Mouse (Mus musculus): ENCODE results near the gene Trmt44. TPM values are rescaled to one million over a fixed set of nuclear protein-coding genes. Genes with fewer than 3 reads are reported as not detected.
"Not testable (repeated sequence)": the region's sequence is repeated elsewhere in the genome, so short reads cannot be mapped to it uniquely, and the experiment has no call there.

The Trmt44 gene
- polyA plus RNA-seq, 1 experiment from 2014 or later: 9.8 TPM

DNA sequence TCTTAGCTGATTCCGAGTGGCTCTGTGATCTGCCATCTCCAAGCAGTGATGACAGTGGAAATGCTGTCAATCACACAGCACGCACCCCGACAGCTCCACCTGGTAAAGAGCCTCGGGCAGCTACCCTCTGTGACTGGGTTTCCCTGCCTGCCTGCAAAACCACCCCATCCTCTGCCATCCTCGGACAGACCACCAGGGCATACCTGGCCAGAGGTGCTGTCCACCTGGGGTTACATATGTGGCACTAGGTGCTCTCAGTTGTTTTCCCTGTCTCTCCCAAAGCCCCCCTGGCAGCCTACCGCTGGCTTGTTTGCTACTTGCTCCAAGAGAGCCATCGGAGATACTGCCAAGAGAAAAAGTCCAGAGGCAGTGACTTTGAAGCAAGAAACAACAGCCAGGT, 31.9 kb upstream of the Trmt44 start:
- no peak overlapping the region for H3K4me2 ChIP-seq
- H3K4me3 ChIP-seq (replicated peaks): no peak overlapping the region
- 83% methylated on average over 7 of the region's 7 CpGs for WGBS
- H3K36me3 ChIP-seq (replicated peaks): peaks cover 17% of the 10 kb centered on the region
- H3K4me1 ChIP-seq: peaks cover 19% of the 10 kb centered on the region
- ATAC-seq (ENCODE audit: low FRiP score): no peak
- no peak overlapping the region for H3K9ac ChIP-seq
- H3K27ac ChIP-seq: no peak overlapping the region
- H3K9me3 ChIP-seq: no peaks in the 10 kb centered on the region
- H3K27me3 ChIP-seq: no peaks in the 10 kb centered on the region

DNA sequence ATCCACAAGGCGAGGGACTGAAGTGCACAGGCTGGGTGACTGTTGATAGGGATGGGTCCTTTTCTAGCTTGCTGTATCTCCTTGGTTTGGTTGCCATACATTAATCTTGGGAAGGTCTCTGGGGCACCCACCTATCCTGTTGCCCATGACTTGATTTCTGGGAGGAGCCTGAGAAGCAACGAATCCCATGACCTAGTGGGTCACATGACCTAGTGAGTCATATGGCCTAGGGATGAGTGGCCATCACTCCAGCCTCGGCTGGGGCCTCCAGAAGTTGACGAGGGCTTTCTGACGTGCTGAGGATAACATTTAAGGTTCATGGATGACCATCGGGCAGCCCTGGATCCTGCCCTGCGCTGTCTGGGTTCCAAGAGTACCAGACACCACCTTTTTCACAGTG, 30.5 kb upstream of the Trmt44 start:
- ATAC-seq (ENCODE audit: low FRiP score): no peak

DNA sequence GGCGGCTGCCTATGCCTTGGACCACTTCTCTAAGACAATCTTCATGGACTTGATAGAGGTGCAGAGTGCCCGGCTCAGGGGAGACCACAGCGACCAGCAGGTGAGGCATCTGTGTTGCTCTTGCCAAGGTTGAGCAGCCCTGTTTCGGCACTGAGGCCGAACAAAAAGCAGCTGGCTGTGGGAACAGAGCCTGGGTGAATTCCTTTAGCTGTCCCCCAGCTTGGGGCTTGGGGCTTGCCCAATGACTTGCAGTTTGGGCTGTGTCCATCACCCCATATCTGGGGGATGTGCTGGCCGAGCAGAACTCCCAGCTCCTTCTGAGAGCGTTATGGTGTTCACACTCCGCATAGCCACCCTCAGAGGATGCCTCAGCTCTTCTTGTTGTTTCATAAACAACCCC, 26.7 kb upstream of the Trmt44 start:
- WGBS: 89% methylated on average over 8 of the region's 8 CpGs
- H3K9me3 ChIP-seq: no peaks in the 10 kb centered on the region

More for the DNA sequence above, 30.5 kb upstream of the Trmt44 start:
- no peak overlapping the region for H3K4me3 ChIP-seq (replicated peaks)
- H3K4me2 ChIP-seq: no peak overlapping the region
- H3K9me3 ChIP-seq: no peaks in the 10 kb centered on the region
- H3K4me1 ChIP-seq: peaks cover 19% of the 10 kb centered on the region
- H3K36me3 ChIP-seq (replicated peaks): peaks cover 29% of the 10 kb centered on the region
- WGBS: 85% methylated on average over 7 of the region's 7 CpGs
- H3K27ac ChIP-seq: no peak overlapping the region
- no peak overlapping the region for H3K9ac ChIP-seq
- H3K27me3 ChIP-seq: no peaks in the 10 kb centered on the region

GRCm38 (mm10) chr5:35600233-35600632, 25.4 kb upstream of the Trmt44 start:
- H3K9me3 ChIP-seq: no peaks in the 10 kb centered on the region
- 85% methylated on average over 11 of the region's 11 CpGs for WGBS
- no peak overlapping the region for H3K27ac ChIP-seq
- peaks cover 59% of the 10 kb centered on the region for H3K36me3 ChIP-seq (replicated peaks)
- no peak for ATAC-seq (ENCODE audit: low FRiP score)
- no peak overlapping the region for H3K4me3 ChIP-seq (replicated peaks)
- H3K27me3 ChIP-seq: no peaks in the 10 kb centered on the region
- no peak overlapping the region for H3K9ac ChIP-seq
- no peaks in the 10 kb centered on the region for H3K4me1 ChIP-seq
- H3K4me2 ChIP-seq: no peak overlapping the region

More for the DNA sequence above, 26.7 kb upstream of the Trmt44 start:
- ATAC-seq (ENCODE audit: low FRiP score): no peak
- peaks cover 54% of the 10 kb centered on the region for H3K36me3 ChIP-seq (replicated peaks)
- H3K4me3 ChIP-seq (replicated peaks): no peak overlapping the region
- H3K27ac ChIP-seq: no peak overlapping the region
- H3K4me1 ChIP-seq: no peaks in the 10 kb centered on the region
- no peaks in the 10 kb centered on the region for H3K27me3 ChIP-seq
- H3K4me2 ChIP-seq: no peak overlapping the region
- no peak overlapping the region for H3K9ac ChIP-seq

- 87% methylated on average over 18 of the region's 18 CpGs for WGBS
- ATAC-seq (ENCODE audit: low FRiP score): no peak
- Histone ChIP-seq H3K4me1 (no peaks in the 10 kb centered on the region), H3K9me3 (no peaks in the 10 kb centered on the region), H3K4me2 (no peak overlapping the region), H3K36me3 (replicated peaks) (peaks cover 54% of the 10 kb centered on the region), H3K9ac (no peak overlapping the region), H3K27ac (no peak overlapping the region), H3K4me3 (replicated peaks) (no peak overlapping the region), H3K27me3 (no peaks in the 10 kb centered on the region)
Measured at GRCm38 (mm10) chr5:35596169-35597160, 21.6 kb upstream of the Trmt44 start.

DNA sequence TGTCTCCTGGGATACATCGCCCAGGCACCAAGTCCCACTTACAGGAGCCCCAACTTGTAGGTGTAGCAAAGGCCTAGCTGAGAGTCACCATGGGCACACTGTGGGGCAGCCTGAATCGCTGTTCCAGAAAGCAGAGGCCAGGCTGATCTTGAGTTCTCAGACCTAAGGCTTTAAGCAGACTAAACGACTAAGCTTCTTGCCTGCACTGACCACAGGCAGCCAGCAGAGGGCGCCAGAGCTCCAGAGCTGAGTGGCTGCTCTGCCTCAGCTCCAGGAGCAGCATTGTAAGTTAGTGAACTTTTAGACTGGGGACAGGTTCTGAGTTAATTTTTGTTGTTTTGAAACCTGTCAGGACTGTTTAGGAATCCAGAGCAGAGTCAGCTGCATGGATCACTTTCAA, 20.8 kb upstream of the Trmt44 start:
- H3K9ac ChIP-seq: no peak overlapping the region
- H3K27ac ChIP-seq: no peak overlapping the region
- H3K4me2 ChIP-seq: no peak overlapping the region
- H3K27me3 ChIP-seq: no peaks in the 10 kb centered on the region
- H3K36me3 ChIP-seq (replicated peaks): peaks cover 56% of the 10 kb centered on the region
- 27% methylated on average over 4 of the region's 4 CpGs for WGBS
- no peaks in the 10 kb centered on the region for H3K9me3 ChIP-seq
- H3K4me3 ChIP-seq (replicated peaks): no peak overlapping the region
- no peak for ATAC-seq (ENCODE audit: low FRiP score)
- H3K4me1 ChIP-seq: no peaks in the 10 kb centered on the region

- Histone ChIP-seq H3K4me3 (replicated peaks) (no peak overlapping the region), H3K27ac (no peak overlapping the region), H3K4me2 (no peak overlapping the region), H3K9ac (no peak overlapping the region), H3K4me1 (no peaks in the 10 kb centered on the region), H3K9me3 (0 out of 2 replicates have a peak, but pooled peaks cover 3% of the 10 kb centered on the region), H3K36me3 (replicated peaks) (peaks cover 56% of the 10 kb centered on the region), H3K27me3 (no peaks in the 10 kb centered on the region)
- no peak for ATAC-seq (ENCODE audit: low FRiP score)
- 92% methylated on average over 4 of the region's 4 CpGs for WGBS
Measured at GRCm38 (mm10) chr5:35594768-35595167, 19.9 kb upstream of the Trmt44 start.

DNA sequence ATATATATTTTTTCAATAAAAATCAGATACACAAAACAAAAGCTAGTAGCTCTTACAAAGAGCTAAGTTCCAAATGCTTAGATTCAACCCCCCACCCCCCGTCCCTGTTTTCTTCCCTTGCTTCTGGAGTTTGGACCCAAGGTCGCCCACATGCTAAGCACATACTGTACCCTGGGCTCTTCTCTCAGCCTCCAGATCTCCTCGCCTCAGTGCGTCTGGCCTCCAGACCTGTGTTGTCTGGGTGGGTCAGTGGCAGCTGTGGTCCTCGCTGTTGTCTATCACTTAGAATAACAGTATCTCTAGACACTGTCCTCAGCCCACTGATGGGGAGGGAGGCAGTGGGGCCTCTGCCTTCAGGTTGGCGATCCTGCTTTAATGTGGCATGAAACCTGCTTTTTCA, 18.4 kb upstream of the Trmt44 start:
- Histone ChIP-seq H3K4me3 (replicated peaks) (no peak overlapping the region), H3K9ac (no peak overlapping the region), H3K27me3 (no peaks in the 10 kb centered on the region), H3K9me3 (0 out of 2 replicates have a peak, but pooled peaks cover 3% of the 10 kb centered on the region), H3K36me3 (replicated peaks) (peaks cover 64% of the 10 kb centered on the region), H3K4me2 (no peak overlapping the region), H3K4me1 (no peaks in the 10 kb centered on the region), H3K27ac (no peak overlapping the region)
- ATAC-seq (ENCODE audit: low FRiP score): no peak
- 88% methylated on average over 6 of the region's 6 CpGs for WGBS

- Histone ChIP-seq H3K4me3 (replicated peaks) (no peak overlapping the region), H3K36me3 (replicated peaks) (peaks cover 62% of the 10 kb centered on the region), H3K4me1 (no peaks in the 10 kb centered on the region), H3K4me2 (no peak overlapping the region), H3K9ac (no peak overlapping the region), H3K27ac (no peak overlapping the region), H3K27me3 (no peaks in the 10 kb centered on the region), H3K9me3 (0 out of 2 replicates have a peak, but pooled peaks cover 3% of the 10 kb centered on the region)
- 81% methylated on average over 4 of the region's 4 CpGs for whole genome bisulfite sequencing
- no peak for ATAC-seq (ENCODE audit: low FRiP score)
Measured at GRCm38 (mm10) chr5:35592824-35593223, 18.0 kb upstream of the Trmt44 start.

- Histone ChIP-seq H3K4me2 (no peak overlapping the region), H3K9me3 (0 out of 2 replicates have a peak, but pooled peaks cover 3% of the 10 kb centered on the region), H3K27ac (no peak overlapping the region), H3K36me3 (replicated peaks) (peaks cover 60% of the 10 kb centered on the region), H3K4me3 (replicated peaks) (no peak overlapping the region), H3K4me1 (no peaks in the 10 kb centered on the region), H3K27me3 (no peaks in the 10 kb centered on the region), H3K9ac (no peak overlapping the region)
- 85% methylated on average over 21 of the region's 21 CpGs for WGBS
- no peak for ATAC-seq (ENCODE audit: low FRiP score)
Measured at GRCm38 (mm10) chr5:35592081-35592736, 17.3 kb upstream of the Trmt44 start.

DNA sequence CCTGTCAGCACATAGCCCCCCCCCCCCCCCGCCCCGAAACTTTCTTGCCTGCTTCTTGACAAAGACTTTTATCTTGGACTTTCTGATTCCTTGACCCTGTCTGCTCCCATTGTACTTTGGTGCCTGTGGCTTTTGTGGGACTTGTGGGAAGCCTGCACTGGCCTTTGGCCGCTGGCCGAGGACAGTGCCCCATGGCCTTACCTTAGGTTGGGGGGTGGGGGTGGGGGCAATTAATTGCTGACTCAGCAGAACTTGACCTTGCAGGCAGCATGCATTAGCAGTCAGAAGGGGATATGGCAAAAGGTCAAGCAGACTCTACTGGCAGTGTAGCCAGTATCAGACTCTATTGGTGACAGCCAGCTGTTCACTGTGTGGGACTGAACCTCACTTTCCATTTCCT, 16.6 kb upstream of the Trmt44 start:
- Histone ChIP-seq H3K27ac (no peak overlapping the region), H3K4me1 (no peaks in the 10 kb centered on the region), H3K4me3 (replicated peaks) (no peak overlapping the region), H3K4me2 (no peak overlapping the region), H3K27me3 (no peaks in the 10 kb centered on the region), H3K36me3 (replicated peaks) (peaks cover 54% of the 10 kb centered on the region), H3K9me3 (0 out of 2 replicates have a peak, but pooled peaks cover 3% of the 10 kb centered on the region), H3K9ac (no peak overlapping the region)
- 84% methylated on average over 4 of the region's 4 CpGs for WGBS
- ATAC-seq (ENCODE audit: low FRiP score): no peak

DNA sequence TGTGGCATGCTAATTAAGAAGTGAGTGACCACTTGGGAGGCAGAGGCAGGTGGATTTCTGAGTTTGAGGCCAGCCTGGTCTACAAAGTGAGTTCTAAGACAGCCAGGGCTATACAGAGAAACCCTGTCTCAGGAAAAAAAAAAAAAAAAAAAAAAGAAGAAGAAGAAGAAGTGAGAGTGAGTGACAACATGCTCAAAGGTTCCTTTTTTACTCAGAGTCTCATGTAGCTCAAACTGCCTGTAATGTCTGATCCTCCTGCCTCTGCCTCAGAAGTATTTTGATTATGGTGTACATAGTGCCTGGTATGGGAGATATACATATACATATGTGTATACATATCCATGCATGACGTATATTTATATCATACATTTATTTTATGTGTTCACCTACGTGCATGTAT, 9.4 kb upstream of the Trmt44 start:
- ATAC-seq (ENCODE audit: low FRiP score): not testable (repeated sequence)
- WGBS: 88% methylated on average over 2 of the region's 2 CpGs
- 0 out of 2 replicates have a peak overlapping the region, but pooled peaks have one; percentile 78 for H3K4me2 ChIP-seq

More for the DNA sequence above, 9.4 kb upstream of the Trmt44 start:
- not testable (repeated sequence) for H3K9ac ChIP-seq; H3K4me3 ChIP-seq (replicated peaks); H3K27ac ChIP-seq; H3K9me3 ChIP-seq
- H3K27me3 ChIP-seq: peaks cover 18% of the 10 kb centered on the region
- peaks cover 12% of the 10 kb centered on the region for H3K36me3 ChIP-seq (replicated peaks)
- peaks cover 15% of the 10 kb centered on the region for H3K4me1 ChIP-seq

Measured in forebrain, embryonic 12.5 days (tissue).